Mouse (Mus musculus) thymus, postnatal 14 days (tissue): Measurements from ENCODE around the gene Armh1.
A peak's percentile ranks its signal among the peaks of the same experiment; 100 is the strongest.
"Not testable (repeated sequence)": the region's sequence is repeated elsewhere in the genome, so short reads cannot be mapped to it uniquely, and the experiment has no call there.

Experiments used
- DNase-seq: peaks from one replicate; pipeline ENCODE4 v3.0.0; 2021

Armh1 gene

DNA sequence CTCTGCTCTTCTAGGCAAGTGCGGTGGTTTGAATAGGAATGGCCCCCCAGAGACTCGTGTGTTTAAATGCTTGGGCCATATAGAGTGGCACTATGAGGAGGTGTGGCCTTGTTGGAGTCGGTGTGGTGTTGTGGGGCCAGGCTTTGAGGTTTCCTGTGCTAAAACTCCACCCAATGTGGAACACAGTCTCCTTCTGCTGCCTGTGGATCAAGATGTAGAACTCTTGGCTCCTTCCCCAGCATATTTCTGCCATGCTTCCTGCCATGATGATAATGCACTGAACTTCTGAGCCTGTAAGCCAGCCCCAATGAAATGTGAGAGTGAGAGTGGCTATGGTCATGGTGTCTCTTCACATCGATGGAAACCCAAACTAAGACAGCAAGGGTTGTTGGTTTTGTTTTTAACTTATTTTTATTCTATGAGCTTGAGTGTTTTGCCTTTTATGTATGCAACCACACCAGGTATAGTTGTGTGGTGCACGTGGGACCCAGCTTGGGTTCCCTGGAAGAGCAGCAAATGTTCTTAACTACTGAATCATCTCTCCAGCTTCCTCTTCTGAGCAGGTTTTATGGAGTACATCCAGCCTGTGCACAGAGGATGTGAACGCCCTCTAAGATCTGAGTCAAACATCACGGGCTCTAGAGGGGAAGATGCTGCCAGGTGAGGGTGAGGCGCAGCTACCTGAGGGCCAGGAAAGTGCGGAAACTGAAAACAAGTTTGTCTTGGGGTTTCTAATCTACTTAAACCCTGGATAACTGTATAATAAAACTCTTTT lies 31.0 kb downstream of the Armh1 start:
- DNase-seq = no peak

DNA sequence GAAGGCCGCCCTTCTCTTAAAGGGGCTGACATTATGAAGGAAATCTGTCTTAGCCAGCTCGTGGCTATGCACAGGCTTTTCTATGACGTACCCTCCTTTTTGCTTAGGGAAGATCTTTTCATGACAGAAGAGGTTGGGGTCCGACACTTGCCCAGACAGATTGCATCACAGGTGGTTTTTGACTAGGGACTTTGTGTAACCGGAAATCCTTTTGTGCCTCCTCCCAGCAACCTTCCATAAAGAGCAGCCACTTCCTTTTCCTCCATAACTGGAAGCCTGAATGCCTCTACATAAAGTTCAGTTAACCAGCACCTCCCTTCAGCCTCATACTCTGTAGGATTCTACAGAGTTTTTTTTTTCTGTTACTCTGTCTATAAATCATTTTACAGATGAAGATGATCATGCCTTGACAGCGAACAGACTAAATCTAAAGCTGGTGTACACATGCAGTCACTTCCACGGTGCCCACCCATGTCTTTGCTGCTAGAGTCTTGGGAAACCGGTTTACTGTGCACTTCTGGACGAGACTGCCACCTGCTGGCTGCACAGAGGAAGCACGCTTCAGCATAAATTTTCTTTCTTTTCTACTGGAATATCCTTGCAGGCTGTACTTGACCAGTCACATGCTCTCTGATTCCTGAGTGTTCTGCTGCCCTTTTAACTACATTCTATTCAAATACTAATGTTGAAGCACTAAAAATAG lies 33.3 kb downstream of the Armh1 start:
- peak; percentile 58 for DNase-seq

DNA sequence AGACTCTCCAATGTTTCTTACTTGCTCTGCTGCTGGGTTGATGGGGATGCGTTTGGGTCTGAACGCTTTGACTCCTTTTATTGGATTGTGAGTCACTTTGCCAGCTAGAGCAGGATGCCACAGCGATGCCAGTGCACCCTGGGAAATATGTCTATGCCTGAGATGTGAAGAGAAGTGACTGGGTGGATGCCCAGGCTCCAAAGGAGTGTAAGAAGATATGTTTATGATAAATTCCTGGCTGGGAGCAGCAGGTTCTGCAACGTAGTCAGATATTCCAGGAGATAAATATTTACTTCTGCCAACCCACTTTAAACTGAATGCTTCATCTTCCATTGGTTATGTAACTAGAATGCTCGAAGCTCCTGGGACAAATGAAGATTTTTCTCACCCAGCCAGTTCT lies 34.9 kb downstream of the Armh1 start:
- no peak for DNase-seq

DNA sequence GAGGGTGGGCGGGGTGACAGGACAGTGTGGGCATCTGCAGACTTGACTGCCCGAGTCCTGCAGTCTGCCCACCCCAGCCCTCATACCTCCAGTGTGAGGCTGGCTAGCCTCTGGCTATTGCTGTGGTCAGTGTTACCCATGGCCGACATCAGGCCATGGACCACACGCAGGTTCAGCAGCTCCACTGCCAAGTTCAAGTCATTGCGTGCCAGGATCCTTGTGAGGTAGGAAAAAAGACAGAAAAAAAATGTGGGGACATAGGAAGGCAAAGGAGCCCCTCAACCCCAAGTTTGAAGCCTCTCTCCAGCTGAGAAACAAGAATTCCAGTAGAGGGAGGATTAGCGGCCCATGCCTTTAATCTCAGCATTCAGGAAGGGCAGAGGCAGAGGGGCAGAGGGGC lies 37.7 kb downstream of the Armh1 start:
- no peak for DNase-seq

DNA sequence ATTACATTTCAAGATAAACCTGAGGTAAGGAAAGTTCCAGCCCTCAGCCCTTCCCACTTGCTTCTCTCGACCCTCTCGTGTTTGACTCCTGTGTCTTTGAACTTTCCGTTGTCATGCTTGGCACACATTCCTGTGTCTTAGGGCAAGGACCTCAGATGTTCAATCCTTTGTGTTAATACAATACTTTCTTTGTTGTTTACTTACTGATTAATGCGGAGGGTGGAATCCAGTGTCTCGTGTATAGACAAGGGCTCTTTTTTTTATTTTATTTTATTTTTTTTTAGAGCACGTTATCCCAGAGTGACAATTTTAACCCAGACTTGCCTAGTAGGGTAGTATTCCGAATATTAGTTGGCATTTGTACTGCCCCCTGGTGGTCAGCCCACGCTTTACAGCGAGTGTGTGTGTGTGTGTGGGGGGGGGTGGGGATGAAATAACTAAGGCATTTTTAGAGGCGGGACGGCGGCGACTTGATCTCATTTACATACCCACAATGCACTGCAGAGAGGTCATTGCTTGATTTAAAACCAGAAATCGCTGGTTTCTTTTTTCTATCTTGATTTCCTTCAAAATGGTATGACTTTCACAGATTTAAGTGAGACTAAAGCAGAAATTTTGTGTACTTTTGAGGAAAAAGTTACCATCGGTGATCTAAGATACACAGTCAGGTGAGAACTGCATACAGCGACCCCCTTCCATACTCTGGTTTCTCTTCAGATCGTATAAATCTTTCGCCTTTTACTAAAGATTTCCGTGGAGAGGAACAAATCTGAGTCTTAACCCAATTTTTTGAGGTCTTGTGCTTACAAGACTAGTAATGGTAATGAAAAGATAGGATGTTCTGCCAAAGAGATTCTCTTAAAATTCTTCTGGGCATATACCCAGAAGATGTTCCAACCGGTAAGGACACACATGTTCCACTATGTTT lies 41.5 kb downstream of the Armh1 start:
- DNase-seq = peak; percentile 89

DNA sequence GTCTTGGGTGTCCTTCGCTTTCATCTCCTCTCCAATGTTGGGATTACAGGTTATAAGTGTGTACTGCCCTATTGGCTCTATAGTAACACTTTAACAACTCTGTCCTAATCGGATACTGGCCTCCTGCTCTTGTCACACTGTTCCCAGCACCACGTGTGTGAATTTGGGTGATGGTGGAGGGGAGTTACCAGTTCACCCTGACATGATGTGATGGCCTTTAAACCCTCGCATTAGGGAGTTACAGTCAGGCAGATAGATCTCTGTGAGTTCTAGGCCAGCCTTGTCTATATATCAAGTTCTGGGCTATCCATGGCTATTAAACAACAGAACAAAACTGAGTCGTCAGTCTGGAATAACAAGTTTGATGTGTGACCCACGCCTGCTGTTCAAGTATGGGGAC lies 42.3 kb downstream of the Armh1 start:
- DNase-seq = no peak

DNA sequence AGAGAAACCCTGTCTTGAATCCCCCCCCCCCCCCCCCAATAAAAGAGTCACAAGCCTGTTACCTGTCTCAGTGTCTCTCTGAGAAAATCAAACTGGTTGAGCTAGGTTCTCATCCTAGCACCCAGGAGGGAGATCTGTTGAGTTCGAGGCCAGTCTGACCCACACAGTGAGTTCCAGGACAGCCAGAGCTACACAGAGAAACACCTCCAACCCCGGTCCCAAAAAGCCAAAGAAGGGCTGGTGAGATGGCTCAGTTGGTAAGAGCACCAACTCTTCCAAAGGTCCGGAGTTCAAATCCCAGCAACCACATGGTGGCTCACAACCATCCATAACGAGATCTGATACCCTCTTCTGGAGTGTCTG lies 49.0 kb downstream of the Armh1 start:
- DNase-seq = no peak

DNA sequence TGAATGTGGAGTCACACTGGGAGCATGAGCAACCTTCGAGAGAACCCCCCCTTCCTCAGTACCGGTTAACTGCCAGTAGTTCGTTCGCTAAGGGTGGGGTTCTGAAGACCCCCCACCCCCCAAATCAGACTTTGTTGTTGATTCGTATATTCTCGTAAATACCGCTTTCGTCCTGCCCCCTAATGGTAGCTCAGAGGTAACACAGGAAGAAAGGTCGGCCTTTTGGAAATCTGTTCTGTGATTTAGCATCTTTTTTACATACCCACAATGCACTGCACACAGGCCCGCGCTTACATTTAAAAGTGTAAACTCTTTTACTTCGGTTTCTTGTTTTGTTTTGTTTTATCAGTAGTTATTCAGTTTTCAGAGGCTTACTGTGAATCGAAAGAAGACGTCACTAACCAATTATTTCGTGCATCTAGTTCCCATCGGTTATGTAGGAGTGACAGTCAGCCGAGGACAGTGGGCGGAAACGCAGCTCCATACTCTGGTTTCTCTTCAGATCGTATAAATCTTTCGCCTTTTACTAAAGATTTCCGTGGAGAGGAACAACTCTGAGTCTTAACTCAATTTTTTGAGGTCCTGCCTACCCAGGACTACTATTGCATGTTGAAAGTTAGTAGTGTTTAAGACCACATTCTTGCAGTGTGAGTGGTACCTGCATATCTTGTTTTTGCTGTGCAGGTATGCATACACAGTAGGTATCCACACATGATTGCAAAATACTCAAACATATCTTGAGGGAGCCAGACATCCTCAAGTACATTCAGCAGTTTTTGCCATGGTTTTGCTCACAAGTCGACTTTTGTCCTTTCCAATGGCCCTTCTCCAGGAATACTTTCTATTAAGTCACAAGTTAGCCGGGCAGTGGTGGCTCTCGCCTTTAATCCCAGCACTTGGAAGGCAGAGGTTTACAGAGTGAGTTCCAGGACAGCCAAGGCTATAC lies 49.6 kb downstream of the Armh1 start:
- DNase-seq = peak; percentile 68

DNA sequence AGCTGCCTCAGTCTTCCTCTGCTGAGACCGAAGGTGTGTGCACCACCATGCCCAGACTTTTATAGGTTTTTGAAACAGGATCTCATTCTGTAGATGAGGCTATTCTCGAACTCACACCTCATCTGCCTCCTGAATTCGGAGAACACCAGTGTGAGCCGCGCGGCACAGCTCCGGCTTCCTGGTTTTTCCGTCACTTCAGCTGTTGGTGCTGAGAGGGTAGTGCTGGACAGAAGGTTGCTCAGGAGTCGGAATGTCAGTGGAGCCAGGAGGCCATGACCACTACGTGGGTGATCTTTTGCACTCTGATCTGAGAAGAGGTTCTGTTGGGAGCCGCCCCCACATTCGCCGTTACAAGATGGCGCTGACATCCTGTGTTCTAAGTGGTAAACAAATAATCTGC lies 60.1 kb downstream of the Armh1 start:
- DNase-seq = no peak

DNA sequence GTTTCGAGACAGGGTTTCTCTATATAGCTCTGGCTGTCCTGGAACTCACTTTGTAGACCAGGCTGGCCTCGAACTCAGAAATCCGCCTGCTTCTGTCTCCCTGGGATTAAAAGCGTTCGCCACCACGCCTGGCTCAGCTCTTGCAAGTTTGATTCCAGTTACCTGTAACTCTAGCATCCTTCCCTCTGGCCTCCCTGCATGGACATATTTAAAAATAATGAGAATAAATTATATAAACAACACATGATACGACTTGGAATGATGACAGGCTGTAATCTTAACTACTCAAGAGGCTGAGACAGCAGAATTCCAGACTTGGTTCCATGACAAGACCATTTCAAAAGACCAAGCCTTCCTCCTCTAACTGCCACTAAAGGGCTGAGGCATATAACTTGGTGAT lies 61.3 kb downstream of the Armh1 start:
- no peak for DNase-seq

DNA sequence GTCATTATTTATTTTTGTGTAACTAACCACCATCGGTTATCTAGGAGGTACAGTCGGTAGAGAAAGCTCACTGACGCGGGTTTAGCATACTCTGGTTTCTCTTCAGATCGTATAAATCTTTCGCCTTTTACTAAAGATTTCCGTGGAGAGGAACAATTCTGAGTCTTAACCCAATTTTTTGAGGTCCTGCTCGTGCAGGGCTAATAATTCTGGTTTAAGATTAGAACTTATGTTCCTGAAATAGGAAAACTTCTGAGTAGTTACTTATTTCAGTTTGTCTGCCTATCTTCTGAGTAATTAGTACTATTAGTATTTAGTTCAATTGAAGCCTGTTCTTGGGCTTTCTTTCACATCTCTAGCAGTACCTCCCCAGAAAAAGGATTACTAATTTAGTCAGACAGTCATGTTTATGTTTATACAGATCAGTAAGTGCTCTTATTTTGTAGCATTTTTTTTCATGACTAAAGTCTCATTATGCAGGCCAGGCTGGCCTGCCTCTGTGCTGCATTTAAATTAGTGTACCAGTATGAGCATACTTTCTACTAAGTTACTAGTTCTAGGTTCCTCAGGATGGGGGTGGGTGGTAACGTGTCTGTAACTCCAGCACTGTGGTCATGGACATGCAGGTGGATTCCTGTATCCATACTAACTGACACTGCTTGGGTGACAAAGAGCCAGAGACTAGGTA lies 61.9 kb downstream of the Armh1 start:
- peak; percentile 55 for DNase-seq

DNA sequence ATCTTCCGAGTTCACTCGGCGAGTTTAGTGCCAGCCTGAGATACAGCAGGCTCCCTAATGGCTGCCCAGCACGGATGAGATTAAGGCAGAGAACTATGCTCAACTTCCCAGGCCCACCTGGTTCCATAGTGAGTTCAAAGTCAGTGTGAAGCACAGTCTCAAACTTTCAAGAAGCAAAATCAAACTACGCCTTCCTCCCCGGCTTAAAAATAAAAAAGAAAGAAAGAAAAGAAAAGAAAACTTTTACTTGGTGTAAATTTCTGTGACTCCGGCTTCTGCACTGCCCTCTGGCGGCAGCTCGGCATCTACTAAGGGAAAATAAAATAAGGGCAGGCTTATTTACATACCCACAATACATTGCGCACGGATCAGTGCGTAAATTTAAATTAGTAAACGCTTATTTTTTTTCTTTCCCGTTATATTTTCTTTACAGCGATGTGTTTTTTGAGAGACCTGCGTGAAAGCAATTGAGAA lies 62.5 kb downstream of the Armh1 start:
- peak; percentile 90 for DNase-seq

DNA sequence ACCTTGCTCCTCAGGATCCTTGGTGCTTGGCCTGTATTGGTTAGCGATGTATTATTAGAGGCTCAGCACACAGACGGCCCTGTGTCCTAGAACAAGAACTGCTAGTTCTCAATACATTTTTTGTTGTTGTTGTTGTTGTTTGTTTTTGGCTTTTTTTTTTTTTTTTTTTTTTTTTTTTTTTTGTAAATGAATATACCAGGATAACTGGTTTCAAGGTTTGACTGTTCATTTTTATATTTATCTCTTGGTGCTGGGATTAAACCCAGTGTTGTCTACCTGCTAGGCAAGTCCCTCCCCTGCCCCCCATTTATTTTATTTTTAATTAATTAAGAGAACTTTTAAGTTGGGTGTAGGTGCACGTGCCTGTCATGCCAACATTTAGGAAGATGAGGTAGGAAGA lies 63.0 kb downstream of the Armh1 start:
- DNase-seq = no peak

DNA sequence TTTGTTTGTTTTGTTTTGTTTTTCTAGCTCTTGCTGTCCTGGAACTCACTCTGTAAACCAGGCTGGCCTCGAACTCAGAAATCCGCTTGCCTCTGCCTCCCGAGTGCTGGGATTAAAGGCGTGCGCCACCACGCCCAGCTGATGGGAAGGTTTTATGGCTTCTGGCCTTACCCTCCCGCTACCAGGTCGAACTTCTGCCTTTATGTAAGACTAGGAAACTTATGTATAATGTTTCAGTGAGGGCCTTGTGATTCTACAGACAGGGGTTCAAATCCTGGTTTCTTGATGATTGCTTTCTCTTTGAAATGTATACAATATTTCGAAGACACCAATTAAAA lies 69.2 kb downstream of the Armh1 start:
- not testable (repeated sequence) for DNase-seq

DNA sequence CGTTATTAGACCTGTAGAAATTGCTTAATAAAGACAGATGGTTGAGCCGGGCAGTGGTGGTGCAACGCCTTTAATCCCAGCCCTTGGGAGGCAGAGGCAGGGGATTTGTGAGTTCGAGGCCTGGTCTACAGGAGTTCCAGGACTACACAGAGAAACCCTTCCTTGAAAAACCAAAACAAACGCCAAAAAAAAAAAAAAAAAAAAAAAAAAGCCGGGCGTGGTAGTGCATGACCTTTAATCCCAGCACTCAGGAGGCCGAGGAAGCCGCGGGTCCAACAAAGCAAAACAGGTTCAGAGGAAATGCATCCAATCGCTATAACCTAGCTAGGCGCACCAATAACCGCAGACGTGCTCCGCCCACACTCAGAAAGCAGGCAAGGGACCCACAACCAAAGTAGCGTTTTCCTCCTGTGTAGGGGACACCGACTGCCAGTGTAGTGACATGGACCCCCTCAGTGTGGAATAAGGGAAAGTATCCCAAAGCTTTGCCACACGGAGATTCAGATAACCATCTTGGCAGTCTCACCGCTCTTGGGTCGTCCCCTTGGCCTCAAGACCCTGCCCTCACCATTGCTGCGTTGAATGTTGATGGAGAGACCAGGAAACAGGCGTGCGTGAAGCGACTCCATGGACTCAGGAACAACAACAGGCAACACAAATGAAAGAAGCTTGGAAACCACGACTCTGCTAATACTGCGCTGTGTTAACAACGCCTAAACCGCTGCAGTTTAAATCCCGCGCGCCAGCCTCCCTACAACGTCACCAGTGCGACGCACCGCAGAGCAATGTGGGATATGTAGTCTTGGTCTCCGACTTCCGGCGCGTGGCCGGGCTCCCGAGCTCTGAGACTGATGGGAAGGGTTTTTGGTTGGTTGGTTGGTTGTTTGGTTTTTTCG lies 69.8 kb downstream of the Armh1 start, which contains the start of gene Kif2c:
Gene Kif2c (minus strand): TSS at position 777 of the 896 bp plus-strand sequence.
- DNase-seq = peak; percentile 93

DNA sequence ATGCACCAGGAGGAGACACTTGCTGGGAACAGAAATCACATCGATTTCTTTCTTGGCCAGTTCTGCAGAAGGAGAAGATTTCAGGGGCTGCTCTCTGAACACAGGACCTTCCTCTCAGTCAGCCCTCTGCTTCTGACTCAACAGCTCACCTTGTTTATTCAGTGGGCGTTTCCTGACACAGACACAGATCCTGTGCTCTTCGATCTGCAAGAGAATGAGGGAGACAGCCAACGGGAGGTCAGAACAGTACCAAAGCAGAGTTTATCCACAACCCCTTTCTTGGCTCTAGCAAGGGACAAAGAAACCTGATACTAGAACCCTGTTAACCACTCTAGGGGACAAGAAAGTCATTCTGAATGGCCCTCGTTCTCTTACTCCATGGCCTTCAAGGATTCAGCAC lies 82.0 kb downstream of the Armh1 start:
- no peak for DNase-seq
